Mouse (Mus musculus) pancreas, adult 10 weeks (tissue): ENCODE results near the gene Bivm. TPM values are rescaled to one million over a fixed set of nuclear protein-coding genes. Genes with fewer than 3 reads are reported as not detected.

Source experiments
- polyA plus RNA-seq: library from polyadenylated mRNA; stranded (reverse); fragments of 350-450 nt; fragmentation: Illumina TruSeq; extraction: RNeasy Lipid Tissue Mini Kit (QIAGEN cat#74804); gene quantifications from one replicate; pipeline ENCODE4 v1.2.3, GENCODE M21; 2015; ENCODE audit warnings: low read depth, low replicate concordance; ENCODE audit not compliant: insufficient read depth

The Bivm gene
- polyA plus RNA-seq = 5.0 TPM

DNA sequence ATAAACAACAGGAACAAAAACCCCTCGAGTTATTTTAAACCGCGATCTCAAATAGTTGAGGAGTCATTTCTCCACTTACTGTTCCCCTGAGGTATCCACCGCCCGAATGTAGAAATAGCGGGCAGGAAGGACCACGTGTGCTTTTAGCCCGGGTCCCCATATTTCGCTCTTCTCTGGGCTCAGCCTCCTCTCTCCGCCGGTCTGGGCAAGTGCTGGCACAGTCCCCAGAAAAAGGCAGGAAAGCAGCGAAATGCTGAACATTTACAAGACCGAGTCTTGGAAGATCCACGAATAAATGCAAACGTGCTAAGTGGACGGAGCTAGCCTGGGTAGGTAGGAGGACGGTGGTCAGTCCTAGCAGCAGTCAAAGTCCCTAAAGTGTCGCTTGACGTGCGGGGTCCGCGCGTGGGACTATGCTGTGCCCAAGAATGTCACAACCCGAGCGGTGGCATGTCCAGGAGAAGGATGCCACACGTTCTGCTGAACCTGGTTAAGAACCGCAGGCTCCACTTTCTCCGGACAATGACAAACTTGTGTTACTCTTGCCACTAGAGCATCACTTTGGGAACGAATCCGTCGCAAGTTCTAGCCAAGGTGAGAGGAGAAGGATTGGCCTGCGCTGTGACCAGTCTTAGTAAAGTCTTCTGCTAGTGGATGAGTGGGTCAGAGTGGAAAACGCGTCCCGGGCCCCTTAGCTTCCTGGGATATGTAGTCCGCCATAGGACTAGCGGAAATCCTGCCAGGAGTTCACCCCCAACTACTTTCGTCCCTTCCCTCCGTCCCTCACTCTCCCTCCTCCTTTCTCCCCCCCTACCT is at the start of gene Bivm, which contains the start of gene Kdelc1:
Gene Bivm (plus strand): TSS at position 719 of the 816 bp plus-strand sequence.
Gene Kdelc1 (minus strand): TSS at position 570 of the 816 bp plus-strand sequence.

DNA sequence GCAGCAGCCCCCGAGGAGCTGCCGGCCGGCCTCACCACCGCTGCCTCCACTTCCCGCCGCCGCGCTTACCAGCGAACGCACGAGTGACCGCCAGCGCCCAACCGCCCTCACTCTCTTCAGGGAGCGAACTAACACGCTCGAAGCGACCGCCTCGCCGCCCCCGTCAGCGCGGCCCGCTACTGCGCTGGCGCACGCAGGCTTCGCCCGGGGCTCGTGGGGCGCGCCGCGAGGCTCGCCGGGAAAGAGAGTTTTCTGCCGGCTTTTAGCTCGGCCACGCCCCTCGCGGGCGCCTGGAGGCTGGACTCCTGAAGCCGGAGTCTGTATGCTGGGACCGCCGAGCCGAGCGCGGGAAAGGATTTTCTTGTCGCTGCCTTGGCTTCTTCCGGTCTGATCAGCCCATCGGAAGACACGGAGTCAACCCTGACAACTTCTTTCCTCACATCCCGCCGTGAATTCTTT is 16.5 kb upstream of the Bivm start, which contains the start of gene Tex30:
Gene Tex30 (minus strand): TSS at position 183 of the 459 bp plus-strand sequence.

DNA sequence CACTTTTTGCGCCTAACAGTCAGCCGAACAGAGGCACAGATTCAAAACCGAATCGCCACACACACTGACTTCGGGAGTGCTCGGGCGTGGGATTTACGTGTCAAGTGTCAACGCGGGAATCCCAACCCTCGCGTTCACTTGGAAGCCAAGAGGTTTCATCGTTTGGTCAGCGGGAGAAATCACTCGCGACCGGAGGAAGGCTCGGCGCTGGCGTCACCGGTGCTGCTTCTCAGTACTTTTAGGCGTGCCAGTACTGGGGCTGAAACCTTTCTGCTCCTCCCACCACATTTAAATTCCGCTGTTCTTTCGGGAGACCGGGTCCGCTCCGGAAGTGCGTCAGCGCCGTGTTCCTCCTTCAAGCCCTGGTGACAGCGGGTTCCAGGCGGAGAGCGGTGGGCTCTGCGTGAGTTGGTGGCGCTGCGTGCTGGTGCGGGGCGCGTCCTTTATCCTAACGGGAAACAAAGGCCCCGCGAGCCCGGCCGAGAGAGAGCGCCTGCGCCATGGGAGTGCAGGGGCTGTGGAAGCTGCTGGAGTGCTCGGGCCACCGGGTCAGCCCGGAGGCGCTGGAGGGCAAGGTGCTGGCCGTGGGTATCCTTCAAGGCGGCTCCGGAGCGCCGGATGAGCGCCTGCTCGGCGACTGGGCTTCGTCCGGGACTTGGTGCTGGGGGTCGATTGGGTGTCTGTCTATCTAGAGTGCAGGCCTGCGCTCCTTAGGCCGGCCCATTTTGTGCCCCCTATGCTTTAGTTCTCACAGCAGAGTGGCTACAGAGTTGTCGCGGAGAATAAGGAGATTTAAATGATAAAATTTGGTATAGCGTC is 29.0 kb downstream of the Bivm start, which contains the start of gene Ercc5:
Gene Ercc5 (plus strand): TSS at position 182 of the 819 bp plus-strand sequence.

Other genes with a start within 250 kb of the Bivm start
- 6.1 TPM for gene Tpp2, start 185.3 kb upstream of the Bivm start, polyA plus RNA-seq
- not detected for gene Mettl21c, start 98.9 kb upstream of the Bivm start, polyA plus RNA-seq
- gene Gm8251, start 57.0 kb upstream of the Bivm start, polyA plus RNA-seq = 0.17 TPM
- gene Tex30, start 16.5 kb upstream of the Bivm start, polyA plus RNA-seq = 8.2 TPM
- gene Kdelc1, start 149 bp upstream of the Bivm start, polyA plus RNA-seq = 5.6 TPM
- gene Ercc5, start 28.8 kb downstream of the Bivm start, polyA plus RNA-seq = 5.7 TPM
- not detected for gene Mettl21e, start 100.0 kb downstream of the Bivm start, polyA plus RNA-seq